Mouse (Mus musculus): ENCODE data around the gene 3110082I17Rik. TPM values are rescaled to one million over a fixed set of nuclear protein-coding genes. Genes with fewer than 3 reads are reported as not detected.

Gene 3110082I17Rik
- total RNA-seq, 2 experiments from 2014 or later, result 17.1 to 18.1 TPM

DNA sequence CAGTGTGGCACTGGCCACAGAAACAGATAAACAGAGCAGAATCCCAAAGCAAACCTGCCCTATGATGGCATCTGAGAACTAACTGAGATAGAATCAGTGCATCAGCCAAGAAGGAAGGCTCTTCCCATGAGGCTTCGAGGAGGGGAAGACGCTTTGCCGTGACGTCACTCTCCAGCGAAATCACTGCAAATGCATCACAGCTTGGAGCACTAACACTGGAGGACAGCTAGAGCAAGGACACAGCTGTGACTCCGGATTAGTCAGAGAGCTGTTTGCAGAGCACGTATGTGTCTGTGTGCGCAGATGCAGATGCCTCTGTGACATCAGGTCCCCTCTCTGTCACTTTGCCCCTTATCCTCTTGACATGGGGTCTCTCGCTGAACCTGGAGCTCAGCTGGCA lies 148.5 kb downstream of the 3110082I17Rik start:
- Histone ChIP-seq H3K27ac (peak overlapping the region; percentile 28; the same call in 1 of the 2 replicates), H3K4me3 (no peak overlapping the region)
- no peak for DNase-seq (ENCODE audit: low spot score in 2 of 2)
- no peak for TF ChIP-seq CTCF (conservative IDR thresholded peaks at IDR 0.05)

DNA sequence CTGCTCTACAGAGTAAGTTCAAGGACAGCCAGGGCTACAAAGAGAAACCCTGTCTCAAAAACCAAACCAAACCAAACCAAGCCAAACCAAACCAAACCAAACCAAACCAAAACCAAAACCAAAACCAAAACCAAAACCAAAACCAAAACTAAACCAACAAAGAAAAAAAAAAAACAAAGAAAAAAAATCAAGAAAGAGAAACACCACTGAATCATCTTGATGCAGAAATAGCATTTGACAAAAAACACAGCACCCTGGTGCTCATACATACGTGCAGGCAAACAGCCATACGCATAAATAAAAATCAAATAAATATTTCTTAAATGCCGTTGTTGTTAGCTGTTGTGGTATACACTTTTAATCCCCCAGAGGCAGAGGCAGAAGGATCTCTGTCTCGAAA lies 149.8 kb downstream of the 3110082I17Rik start:
- TF ChIP-seq CTCF (conservative IDR thresholded peaks at IDR 0.05), result no peak
- Histone ChIP-seq H3K4me3 (no peak overlapping the region), H3K27ac (no peak overlapping the region)
- no peak for DNase-seq (ENCODE audit: low spot score in 2 of 2)

DNA sequence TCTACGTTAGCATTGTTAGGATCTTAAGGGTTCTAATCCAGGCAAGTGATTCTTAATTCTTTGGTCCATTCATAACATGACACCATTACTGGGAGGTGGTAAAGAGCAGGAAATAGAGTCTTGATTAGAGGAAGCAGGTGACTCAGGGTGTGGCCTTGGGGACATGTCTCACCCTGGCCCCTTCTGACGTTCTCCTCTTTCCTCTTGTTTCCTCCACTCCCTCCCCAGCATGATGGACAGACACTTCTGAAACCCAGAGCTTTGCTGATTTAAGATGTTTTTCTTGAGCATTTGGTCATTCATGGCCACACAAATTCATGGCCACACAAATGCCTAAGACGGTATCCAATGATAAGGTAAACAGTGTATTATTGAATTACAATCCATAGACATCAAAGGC lies 150.4 kb downstream of the 3110082I17Rik start:
- no peak overlapping the region for H3K4me3 ChIP-seq
- TF ChIP-seq CTCF (conservative IDR thresholded peaks at IDR 0.05), result no peak
- DNase-seq (ENCODE audit: low spot score in 2 of 2), result no peak

More for the DNA sequence above, 150.4 kb downstream of the 3110082I17Rik start:
- H3K27ac ChIP-seq, result no peak overlapping the region

Small RNAs within 50 kb of the gene (microRNA-seq; reads per million reads assigned to microRNA genes)
- 195 to 251 reads per million in 2 experiments for gene Mir339

Other genes starting within 250 kb of the 3110082I17Rik start
- gene Get4, start 208.2 kb downstream of the 3110082I17Rik start, total RNA-seq (2021), result 10 to 100 TPM; 52.5 to 53.8 TPM
- gene Adap1, start 134.9 kb downstream of the 3110082I17Rik start, total RNA-seq (2021), result 100 to 1,000 TPM; 162 to 171 TPM
- 10 to 100 TPM; 74.3 to 76.8 TPM for gene Cox19, start 109.1 kb downstream of the 3110082I17Rik start, total RNA-seq (2021)
- gene Cyp2w1, start 107.9 kb downstream of the 3110082I17Rik start, total RNA-seq (2021), result not detected
- 10 to 100 TPM; 11.5 to 12.8 TPM for gene Gpr146, start 82.8 kb downstream of the 3110082I17Rik start, total RNA-seq (2021)
- gene C130050O18Rik, start 55.2 kb downstream of the 3110082I17Rik start, total RNA-seq (2021), result under 1 TPM in 1 of 2 experiments, not detected in 1; 0.18 TPM
- gene Gper1, start 37.4 kb downstream of the 3110082I17Rik start, total RNA-seq (2021), result 1 to 10 TPM; 2.1 to 2.4 TPM
- 10 to 100 TPM; 56.5 to 63.1 TPM for gene Zfand2a, start 24.0 kb upstream of the 3110082I17Rik start, total RNA-seq (2021)
- gene Uncx, start 83.0 kb upstream of the 3110082I17Rik start, total RNA-seq (2021), result not detected